Mouse (Mus musculus) gastrocnemius, postnatal 4 days (tissue): ENCODE results near the gene Atp2b2. TPM values are rescaled to one million over a fixed set of nuclear protein-coding genes. Genes with fewer than 3 reads are reported as not detected.

Experiments used
- DNase-seq, 2 experiments: peaks; one replicate each; pipeline ENCODE4 v3.0.0; 2021 to 2022; ENCODE audit warnings: low spot score in 2 of 2, mixed read lengths in 2 of 2
- total RNA-seq, 2 experiments: library from RNA; stranded (reverse); gene quantifications; 2 replicates each; pipeline ENCODE4 v1.2.3; 2021

Gene Atp2b2
- total RNA-seq, 2 experiments from 2014 or later: 0.49 to 0.54 TPM

DNA sequence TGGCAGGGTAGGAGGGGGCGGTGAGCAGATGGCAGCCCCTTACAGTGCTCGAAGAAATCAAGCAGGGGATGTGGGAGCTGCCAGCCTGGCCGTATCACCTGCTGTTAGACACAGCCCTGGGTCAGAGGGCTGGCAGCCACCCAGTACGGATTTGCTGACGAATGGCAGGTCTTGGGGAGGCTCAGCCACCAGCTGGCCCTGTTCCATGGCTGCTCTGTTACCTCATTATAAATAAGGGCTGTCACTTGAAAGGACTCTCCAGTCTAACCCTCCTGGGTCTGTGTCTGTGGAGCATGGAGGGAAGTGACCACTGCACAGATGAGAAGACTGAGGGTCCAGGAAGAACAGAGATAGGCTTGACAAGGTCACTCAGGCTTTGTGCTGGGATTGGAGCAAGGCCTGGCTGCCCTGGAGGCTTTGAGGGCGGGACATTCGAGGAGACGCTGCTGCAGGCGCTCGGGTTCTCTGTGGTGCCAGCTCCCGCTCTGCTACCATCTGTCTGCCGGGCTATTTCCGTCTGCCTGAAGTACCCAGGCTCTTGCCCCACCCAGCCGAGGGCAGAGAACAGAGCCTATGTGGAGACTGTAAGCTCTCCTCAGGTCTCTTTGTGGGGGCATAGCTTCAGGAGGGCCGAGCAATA lies 181.6 kb downstream of the Atp2b2 start:
- DNase-seq: no peak

DNA sequence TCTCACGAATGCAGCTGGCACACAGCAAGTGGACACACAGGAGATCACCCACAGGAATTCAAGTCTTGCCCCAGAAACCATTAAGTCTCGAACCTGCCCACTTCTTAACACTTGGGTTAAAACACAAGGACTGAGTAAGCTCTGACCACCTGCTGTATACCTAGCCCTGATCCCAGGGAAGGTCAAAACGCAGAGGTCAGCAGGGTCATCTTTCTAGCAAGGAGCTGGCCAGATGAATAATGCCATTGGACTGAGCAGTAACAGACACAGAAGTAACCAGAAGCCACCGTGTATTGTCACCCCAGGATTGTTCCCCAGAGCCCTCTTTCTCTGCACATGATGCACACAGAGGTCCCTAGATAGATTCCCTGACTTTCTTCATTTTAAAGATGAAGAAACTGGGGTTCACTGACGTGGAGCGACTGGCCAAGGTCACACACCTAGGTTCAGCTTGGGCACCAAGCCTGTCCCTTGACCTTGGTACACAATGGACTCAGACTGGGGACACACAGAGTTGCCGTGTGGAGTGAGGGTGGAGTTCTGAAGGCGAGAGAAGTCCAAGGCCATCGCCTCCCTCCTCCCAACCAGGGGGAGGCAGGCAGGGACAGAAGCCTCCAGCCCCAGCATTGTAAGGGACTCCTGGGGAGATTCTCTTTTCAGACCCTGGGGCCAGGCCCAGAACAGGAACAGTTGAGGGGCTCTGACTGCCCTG lies 182.2 kb downstream of the Atp2b2 start:
- DNase-seq: no peak

DNA sequence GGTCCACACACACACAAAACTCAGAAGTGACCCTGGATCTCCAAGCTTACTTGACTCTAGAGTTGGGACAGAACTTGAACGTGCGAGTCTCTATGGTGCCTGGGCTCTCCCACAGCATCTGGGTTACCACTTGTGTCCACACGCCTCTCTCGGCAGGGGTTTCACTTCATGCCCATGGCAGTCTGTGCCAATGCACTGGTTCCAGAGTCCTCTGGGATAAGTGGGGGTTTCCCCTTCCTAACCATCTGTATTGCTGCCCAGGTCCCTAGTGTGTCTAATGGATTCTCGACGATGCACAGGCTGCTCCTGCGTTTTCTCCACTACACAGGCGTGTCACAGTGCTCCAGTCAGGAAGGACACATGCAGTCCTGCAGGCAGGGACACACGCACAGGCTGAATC lies 184.1 kb downstream of the Atp2b2 start:
- DNase-seq: no peak

DNA sequence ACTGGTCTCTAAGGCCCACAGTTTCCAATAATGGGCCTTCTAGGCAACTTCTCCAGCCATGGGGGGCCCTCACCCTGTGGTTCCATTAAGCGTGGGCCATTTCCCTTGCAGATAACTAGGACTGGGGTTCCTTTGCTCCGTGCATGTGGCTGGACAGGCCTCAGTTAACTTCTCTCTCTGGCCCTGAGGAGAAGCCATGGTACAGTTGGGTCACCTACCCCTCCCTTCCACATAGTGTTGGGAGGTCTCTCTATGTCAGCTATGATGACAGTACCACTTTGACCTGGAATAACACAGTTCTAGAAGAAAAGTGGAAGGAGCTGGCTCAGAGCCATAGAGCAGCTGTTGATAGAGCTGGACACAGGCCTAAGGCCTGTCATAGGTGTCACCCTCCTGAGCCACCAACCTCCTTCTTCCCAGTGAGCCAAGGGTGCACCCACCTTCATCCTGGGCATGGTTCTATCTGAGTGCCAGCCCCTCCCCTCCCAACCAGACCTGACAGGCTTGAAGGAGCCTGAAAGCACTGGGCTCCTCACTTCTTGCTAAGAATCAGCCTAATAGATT lies 185.0 kb downstream of the Atp2b2 start:
- DNase-seq: no peak

DNA sequence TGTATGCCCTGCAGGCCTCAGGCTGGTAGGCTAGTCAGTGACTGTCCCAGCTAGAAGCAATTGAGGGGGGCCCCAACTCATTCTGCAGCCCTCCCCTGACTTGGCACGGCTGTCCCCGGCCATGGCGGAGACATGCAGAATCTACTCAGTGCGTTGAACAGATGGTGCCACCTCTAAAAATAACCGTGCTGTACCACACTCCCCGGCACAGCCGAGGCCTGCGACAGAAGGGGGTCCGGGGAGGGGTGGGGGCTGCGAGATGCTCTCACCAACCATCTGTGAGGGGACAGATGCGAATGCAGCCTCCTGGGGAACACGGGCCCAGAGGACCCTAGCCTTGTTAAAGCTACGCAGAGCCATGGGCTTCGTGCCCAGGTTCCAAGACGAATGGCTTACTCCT lies 185.6 kb downstream of the Atp2b2 start:
- no peak for DNase-seq

DNA sequence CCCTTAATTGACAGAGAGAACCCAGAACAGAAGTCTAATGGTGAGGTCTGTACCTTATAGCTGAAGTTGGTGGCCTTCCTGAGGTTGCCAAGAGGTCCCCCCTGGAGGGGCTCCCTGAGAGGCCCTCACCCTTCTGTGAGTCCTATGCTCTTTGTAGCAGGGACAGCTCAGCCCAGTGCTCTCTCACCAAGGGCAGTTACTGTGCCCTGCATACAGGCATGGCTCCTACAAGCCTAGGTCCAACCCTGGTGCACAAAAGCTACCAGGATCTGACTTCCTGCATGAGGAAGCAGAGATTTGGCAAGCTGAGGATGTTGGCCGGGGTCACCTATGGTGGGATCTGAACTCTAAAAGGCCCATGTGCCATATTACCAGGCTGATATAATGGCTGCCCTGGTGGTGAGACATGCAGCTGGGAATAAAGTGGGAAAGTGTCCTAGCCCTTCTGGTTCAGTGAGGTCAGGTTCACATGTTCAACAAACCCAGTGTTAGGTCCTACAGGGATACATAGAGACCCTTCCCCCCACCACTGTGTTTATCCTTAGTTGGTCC lies 186.2 kb downstream of the Atp2b2 start:
- no peak for DNase-seq

DNA sequence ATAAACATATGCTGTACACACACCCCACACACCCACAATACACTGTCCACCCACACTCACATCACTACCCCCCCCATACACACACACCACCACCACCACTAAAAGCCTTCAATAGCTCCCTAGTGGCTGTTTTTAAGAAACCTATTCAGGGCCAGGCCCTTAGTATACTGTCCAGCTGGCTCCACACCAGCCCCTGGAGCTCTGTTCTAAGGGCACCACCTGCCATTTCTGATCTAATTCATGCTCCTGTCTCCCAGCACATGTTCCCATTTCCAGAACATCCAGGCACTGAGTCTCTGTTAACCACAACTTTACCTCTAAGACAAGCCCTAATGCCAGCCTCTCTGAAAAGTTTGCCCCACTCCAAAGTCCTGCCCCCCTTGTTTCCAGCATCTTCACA lies 186.8 kb downstream of the Atp2b2 start:
- DNase-seq: no peak

DNA sequence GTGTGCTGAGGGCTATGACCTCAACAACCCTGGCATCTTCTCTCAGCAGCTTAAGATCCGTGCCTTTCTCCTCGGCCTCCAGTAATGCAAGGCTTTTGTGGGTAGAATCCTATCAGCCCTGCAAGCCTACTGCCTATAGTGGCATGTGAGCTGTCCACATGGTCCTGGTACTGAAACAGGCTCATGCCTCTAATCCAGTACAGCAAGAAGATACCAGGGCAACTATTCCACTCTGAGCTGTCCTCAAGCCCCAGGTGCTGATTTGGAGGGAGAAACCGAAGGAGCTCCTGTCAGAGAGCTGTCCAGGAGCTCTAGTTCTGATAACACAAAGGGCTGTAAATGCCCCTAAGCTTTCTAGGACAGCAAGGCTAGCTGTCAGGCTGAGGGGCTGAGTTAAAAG lies 190.1 kb downstream of the Atp2b2 start:
- peak; percentile 23 to 75 for DNase-seq

DNA sequence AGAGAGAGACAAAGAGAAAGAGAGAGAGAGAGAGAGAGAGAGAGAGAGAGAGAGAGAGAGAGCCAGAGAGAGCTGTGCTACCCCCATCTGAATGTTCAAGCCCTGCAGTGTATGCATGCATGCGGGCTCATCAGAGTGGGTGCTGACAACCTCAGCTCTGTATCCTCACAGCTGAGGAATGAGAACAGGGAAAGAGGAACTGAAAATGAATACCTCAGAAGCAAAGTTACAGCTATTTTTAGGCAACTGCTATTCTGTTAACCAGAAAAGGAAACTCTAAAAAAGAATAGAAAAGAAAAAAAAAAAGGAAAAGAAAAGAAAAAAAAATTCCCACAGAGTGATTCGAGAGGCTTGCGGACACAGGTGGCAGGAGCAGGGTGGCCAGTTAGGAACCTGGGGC lies 192.6 kb downstream of the Atp2b2 start:
- DNase-seq: no peak

DNA sequence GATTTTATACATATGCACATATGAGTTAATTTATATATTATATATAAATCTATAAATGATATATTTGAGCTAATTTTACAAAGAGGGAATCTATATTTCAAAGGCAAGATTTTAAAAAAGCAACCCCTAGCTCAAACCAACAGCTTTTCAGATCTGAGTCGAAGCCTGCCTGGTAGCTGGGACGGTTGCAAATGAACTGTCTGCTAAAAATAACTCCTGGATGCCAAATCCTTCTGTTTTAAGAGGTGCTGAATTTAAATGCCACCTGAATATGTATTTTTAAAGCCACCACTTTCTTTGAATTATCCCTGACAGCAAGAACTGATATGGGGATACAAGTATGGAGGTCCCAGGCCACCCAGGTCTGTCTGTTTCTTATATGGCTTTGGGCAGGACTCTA lies 193.8 kb downstream of the Atp2b2 start:
- DNase-seq: no peak

DNA sequence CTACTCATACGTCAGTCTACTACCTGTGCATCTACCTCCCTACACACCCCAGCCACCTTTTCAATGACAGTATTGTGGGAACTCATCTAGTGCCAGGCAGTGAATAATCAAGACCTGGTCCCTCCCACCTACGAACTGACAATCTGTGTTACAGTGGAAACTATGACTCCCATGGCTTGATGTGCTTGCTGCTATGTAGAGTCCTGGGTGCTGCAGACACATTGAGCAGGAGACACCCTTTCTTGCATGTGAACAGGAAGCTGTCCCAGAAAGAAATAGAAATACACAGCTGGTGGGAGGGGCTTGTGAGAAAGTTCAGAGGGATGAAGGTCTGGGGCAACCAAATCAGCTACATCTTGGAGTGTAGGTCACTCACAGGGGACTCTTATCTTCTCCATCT lies 195.3 kb downstream of the Atp2b2 start:
- no peak for DNase-seq

DNA sequence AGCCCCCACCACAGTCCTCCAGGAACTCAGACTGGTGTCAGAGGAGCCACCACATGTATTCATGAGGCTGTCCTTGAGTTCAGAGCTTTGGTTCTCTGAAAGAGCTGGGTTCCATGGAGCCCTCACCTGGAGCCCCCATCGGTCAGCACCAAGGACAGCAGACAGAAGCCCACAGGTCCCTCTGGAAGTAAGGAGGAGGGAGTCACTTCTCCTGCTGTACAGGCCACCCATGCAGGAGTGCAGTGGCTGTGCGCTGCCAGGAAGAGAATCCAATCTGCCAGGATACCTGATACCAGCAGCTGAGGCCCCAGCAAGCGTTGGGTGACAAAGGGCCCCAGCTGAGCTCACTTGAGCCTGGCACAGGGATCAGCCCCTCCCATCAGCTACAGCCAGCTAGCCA lies 199.2 kb downstream of the Atp2b2 start:
- DNase-seq: no peak

DNA sequence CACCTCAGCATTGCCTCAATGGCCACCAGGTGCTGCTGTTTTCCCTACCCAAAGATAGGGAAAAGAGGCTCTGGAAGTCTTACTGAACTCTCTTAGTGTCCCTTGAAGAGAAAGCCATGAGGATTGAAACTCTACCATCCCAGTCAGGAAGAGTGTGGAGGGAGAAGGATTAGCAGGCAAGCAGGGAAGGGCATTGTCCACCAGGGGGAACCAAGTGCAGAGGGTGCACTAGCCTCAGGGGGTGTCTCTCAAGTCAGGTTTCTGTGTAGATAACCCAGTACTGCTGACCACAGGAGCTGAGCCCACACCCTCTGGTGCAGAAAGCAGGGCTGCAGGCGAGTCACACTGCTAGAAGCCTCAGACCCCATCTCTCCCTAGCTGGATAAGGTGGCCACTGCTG lies 203.9 kb downstream of the Atp2b2 start:
- no peak for DNase-seq

DNA sequence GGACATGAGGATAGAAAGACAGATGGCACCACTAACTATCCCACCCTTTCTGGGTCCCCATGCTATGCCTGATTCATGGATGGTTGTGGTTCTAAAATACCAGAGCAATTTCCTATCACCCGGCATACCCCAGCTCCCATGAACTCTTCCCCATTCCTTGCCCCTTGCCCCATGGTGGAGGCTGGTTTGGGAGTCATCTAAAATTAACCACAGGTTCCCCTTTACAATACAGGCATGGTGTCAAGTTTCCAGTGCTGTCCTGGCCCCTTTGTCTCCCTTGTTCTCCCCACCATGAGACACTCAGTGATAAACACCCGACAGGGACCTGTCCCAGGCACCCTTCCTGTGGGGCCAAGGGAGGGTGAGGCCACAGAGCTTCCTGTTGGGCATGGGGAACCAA lies 204.7 kb downstream of the Atp2b2 start:
- no peak for DNase-seq

DNA sequence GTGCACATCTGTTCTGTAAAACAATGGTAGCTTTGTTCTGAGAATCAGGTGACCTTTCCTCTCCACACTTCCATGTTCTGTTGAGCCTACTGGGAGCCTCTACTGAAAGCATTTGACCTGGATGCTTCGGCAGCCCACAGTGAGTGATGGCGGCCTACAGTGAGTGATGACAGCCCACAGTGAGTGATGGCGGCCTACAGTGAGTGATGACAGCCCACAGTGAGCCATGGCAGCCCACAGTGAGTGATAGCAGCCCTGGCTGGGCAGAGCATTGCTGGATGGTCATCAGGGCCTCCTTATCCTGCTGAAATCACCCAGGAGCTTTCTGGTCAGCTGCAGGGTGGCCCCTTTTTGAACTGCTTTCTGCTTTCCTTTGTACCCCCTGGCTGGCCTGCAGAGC lies 205.9 kb downstream of the Atp2b2 start:
- DNase-seq: no peak

DNA sequence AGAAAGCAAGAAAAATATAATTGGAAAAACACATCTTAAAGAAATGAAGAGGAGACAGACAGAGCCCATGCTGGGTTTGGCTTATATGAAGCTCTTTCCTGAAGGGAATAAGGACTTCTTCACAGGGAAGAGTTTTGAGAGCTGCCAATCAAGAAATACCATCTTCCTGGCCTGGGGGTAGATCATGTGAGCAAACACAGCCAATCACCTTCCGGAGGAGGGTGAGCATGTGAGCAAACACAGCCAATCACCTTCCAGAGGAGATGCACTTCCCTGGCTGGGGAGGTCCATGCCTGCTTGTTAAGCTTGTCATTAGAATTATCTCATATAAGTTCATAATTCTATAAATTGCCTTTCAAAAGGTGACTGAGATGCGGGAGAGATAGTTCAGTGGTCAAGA lies 211.9 kb downstream of the Atp2b2 start:
- DNase-seq: no peak

DNA sequence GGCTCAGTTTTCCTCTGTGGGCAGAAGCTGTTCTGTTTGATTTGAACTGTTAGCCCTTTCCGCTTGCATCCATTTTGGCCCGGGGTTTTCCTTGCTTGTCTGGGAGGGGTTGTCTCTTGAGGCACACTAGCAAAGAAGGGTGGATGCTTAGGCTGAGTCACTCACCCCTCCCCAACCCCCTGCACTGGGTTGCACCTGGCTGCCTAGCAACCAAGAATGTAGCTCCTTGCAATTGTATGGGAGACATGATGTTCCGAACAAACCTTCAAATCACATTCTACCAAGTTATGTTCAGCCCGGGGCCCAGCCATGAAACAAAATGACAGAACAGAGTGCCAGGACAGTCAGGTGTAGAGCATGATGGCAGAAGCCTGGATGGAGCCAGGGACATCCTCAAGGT lies 215.1 kb downstream of the Atp2b2 start:
- no peak for DNase-seq

DNA sequence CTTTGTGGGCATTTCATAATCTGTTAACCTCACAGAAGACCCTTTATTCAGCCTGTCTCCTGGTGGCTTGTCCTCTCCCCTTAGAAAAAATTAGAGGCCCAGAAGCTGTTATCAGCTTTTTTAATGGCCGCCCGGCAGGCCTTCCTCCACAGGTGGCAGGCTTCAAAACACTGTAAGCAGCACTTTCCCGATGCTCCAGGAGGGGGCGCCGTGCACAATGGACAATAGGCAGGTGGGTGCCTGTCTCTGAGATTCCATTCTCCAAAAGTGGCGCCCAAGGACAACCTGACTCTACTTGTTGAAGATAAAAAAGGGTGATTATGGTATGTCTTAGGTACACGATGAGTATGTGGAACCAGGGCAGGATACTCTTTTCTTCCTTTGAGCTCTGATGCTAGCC lies 220.0 kb downstream of the Atp2b2 start:
- DNase-seq: no peak

DNA sequence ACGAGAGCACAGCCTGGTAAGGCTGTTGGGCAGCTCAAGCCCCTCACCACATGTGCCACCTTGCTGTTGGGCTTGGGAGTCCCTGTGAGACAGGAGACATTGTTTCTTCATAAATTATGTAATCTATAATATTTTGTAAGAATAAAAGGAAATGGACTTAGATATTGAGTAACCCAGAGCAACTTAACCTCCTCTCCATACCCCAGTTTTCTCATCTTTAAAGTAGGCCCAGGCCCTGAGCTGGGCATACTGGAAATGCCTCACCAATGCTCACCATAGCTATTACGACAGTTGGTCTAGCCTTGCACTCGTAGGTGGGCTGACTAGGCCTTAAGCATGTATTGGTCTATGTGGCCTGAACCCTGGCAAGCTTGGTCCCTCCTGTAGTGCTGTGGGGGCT lies 225.7 kb downstream of the Atp2b2 start:
- no peak for DNase-seq

DNA sequence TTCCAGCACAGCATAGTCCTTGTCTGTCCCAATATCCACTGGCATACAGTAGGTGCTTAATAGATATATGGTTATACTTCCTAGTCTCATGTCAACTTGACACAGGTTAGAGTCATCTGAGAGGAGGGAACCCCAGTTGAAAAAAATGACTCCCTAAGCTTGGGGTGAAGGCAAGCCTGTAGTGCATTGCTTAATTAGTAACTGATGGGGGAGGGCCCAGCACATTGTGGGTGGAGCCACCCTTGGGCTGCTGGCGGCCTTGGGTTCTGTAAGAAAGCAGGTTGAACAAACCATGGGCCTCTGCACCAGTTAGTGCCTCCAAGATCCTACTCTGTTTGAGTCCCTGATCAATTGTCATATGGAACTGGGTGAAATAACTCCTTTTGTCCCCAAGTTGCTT lies 231.0 kb downstream of the Atp2b2 start:
- DNase-seq: no peak

DNA sequence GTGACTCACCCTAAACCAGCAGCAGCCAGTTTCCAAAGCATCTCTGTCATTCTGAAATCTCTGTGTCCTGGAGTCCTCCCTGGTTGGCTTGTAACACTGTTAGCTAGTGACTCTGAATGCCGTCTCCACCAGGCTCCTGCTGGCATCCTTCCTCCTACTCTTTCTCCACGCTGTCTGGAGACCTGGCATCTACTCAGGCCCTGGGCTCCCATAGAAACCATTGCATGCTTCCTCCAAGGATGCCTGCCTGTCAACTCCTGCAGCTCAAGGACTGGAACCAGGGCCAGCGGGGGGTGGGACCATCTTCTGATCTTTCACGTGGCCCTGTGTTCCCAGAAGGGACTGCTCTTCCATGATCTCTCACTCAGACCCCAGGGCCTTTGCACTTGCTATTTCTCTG lies 231.7 kb downstream of the Atp2b2 start:
- DNase-seq: no peak

DNA sequence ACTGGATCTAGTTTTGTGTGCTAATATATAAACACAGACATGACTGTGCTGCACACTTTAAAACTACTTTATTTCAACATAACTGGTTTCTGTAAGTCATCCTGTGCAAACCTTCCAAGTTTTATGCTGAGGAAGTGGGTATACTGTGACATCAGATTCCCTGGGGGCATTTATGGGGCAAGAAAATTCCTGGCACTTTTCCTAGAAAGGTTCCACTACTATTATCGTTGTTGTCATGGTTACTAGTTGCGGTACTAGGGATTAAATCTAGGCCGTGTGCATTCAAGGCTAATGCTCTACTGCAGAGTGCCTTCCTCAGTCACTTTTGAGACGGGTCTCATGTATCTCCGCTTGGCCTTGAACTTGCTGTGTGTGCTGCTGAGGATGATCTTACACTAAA lies 236.2 kb downstream of the Atp2b2 start:
- DNase-seq: no peak

DNA sequence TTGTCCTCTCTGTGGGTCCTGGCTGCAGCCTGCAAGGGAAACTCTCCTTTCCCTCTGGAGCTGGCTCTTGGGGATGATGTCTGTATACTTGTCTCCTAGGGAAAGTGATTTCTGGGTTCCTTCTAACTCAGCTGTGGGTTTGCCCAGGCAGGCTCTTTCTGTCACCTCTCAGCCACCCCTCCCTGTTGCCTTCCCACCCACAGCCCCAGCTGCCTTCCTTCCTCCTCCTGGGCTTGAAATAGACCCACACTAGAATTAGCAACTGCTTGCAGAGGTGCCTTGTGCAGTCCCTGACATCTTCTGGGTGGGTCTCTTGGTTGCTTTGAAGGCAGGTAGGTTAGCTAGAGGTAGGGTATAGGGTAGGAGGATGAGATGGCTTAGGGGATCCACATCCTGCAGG lies 241.2 kb downstream of the Atp2b2 start:
- DNase-seq: no peak
